ENCODE assay signal across 14 mouse cellular contexts in genomic region chr13:59672248-59672647, GRCm38 (mm10). TPM values are rescaled to one million over a fixed set of nuclear protein-coding genes. Genes with fewer than 3 reads are reported as not detected.
DNase-seq lines count a peak whose midpoint lies in the region; ATAC-seq lines count a peak whose summit lies in the region.
"Had no signal": no experiment of that assay in that cellular context is flagged by ENCODE, and none has a peak within 500 bp of the region (broad histone marks: within the 10 kb centered on the region; RNA-seq: fewer than 3 reads in every experiment).

No protein-coding gene starts in this region.

- no peak overlapping the region for H3K4me3 ChIP-seq in neural tube, embryonic 12.5 days
- H3K4me3 ChIP-seq: gastrocnemius, adult 2 months; heart, embryonic 15.5 days had no signal

- 66% methylated on average over 6 of the region's 6 CpGs for WGBS in neural tube, embryonic 12.5 days

- peak overlapping the region; percentile 28 for H3K4me2 ChIP-seq in neural tube, embryonic 12.5 days (replicated peaks)
- H3K4me2 ChIP-seq: heart, embryonic 15.5 days had no signal

- H3K9ac ChIP-seq in neural tube, embryonic 12.5 days = no peak overlapping the region
- H3K9ac ChIP-seq: heart, embryonic 15.5 days had no signal

- DNase-seq in cerebellum, adult 9-10 months = peak; percentile 24
- no peak for DNase-seq in cerebellum, adult 11 months
- DNase-seq in neural tube, embryonic 10.5 days (ENCODE audit: extremely low spot score, low spot score) = no peak
- peak; percentile 60 for DNase-seq in naive thymus-derived CD4-positive, alpha-beta T cell, adult 2 months (ENCODE audit: low read depth)
- DNase-seq in lung, adult 18-20 months = no peak
- no peak for DNase-seq in lung, postnatal 25 days (ENCODE audit: low spot score)
- DNase-seq: gastrocnemius, adult 2 months had no signal

- peaks cover 13% of the 10 kb centered on the region for H3K4me1 ChIP-seq in neural tube, embryonic 12.5 days

- H3K9me3 ChIP-seq in neural tube, embryonic 12.5 days = no peaks in the 10 kb centered on the region
- H3K9me3 ChIP-seq: heart, embryonic 15.5 days had no signal

- no peak for ATAC-seq in neural tube, embryonic 12.5 days (ENCODE audit: low FRiP score, low read depth)
- ATAC-seq in hematopoietic stem cell, adult 5-6 weeks (replicated peaks in 1 of 2; ENCODE audit: insufficient read depth in 1 of 2, low FRiP score in 2 of 2, low TSS enrichment in 1 of 2, low read depth in 1 of 2, poor library complexity in 2 of 2, severe bottlenecking in 2 of 2) = peak; percentile 51 to 63
- ATAC-seq: lung, postnatal 0 days had no signal

- 0 out of 2 replicates have a peak, but pooled peaks cover 4% of the 10 kb centered on the region for H3K36me3 ChIP-seq in neural tube, embryonic 12.5 days
- H3K36me3 ChIP-seq: heart, embryonic 15.5 days had no signal

- H3K27me3 ChIP-seq in neural tube, embryonic 12.5 days (replicated peaks) = no peaks in the 10 kb centered on the region
- H3K27me3 ChIP-seq: heart, embryonic 15.5 days had no signal

- H3K27ac ChIP-seq in neural tube, embryonic 12.5 days = peak overlapping the region; percentile 42; the same call in 1 of the 2 replicates
- H3K27ac ChIP-seq: gastrocnemius, adult 2 months; heart, embryonic 15.5 days had no signal

RNA-seq across cellular contexts. Expression of gene Golm1, which starts 3.4 kb away (rescaled TPM):
- polyA plus RNA-seq in neural tube, embryonic 12.5 days (2016; fragmentation: Nextera tagmentation; extraction: Ambion mirVana) = 101 and 105 TPM in 2 replicates
- total RNA-seq in hematopoietic stem cell, adult 5-6 weeks (2017) = 29.8 and 41.9 TPM in 2 replicates

RNA-seq across cellular contexts. Expression of gene 4921517D22Rik, which starts 21.7 kb away (rescaled TPM):
- polyA plus RNA-seq in neural tube, embryonic 12.5 days (2016; fragmentation: Nextera tagmentation; extraction: Ambion mirVana) = not detected in 2 replicates
- total RNA-seq in hematopoietic stem cell, adult 5-6 weeks (2017) = not detected in 2 replicates
- total RNA-seq: gastrocnemius, adult 2 months had no signal
- polyA plus RNA-seq: brain, embryonic 14.5 days; cortical plate, adult 2 months; heart, embryonic 15.5 days; kidney, embryonic 14.5 days; lung, postnatal 0 days had no signal

RNA-seq across cellular contexts. Expression of gene Spata31d1a, which starts 37.9 kb away (rescaled TPM):
- polyA plus RNA-seq in neural tube, embryonic 12.5 days (2016; fragmentation: Nextera tagmentation; extraction: Ambion mirVana) = 0.06 TPM in 1 of 2 replicates, not detected in the other
- not detected in 2 replicates for total RNA-seq in hematopoietic stem cell, adult 5-6 weeks (2017)
- total RNA-seq: gastrocnemius, adult 2 months had no signal

RNA-seq across cellular contexts. Expression of gene Spata31d1b, which starts 39.8 kb away (rescaled TPM):
- polyA plus RNA-seq in neural tube, embryonic 12.5 days (2016; fragmentation: Nextera tagmentation; extraction: Ambion mirVana) = not detected in 2 replicates
- not detected in 2 replicates for total RNA-seq in hematopoietic stem cell, adult 5-6 weeks (2017)
- total RNA-seq: gastrocnemius, adult 2 months had no signal
- polyA plus RNA-seq: heart, embryonic 15.5 days; kidney, embryonic 14.5 days; lung, postnatal 0 days had no signal

RNA-seq across cellular contexts. Expression of gene Spata31d1d, which starts 59.3 kb away (rescaled TPM):
- polyA plus RNA-seq in neural tube, embryonic 12.5 days (2016; fragmentation: Nextera tagmentation; extraction: Ambion mirVana) = not detected in 2 replicates
- not detected in 2 replicates for total RNA-seq in hematopoietic stem cell, adult 5-6 weeks (2017)
- total RNA-seq: gastrocnemius, adult 2 months had no signal
- polyA plus RNA-seq: heart, embryonic 15.5 days; kidney, embryonic 14.5 days; lung, postnatal 0 days had no signal

Comparison
In these comparisons a context has a peak if more than half of its experiments do, and no peak if none do; other contexts are left out.
1. DNase-seq: peak in cerebellum, adult 9-10 months (single experiment) and naive thymus-derived CD4-positive, alpha-beta T cell, adult 2 months (single experiment); none in cerebellum, adult 11 months (single experiment), neural tube, embryonic 10.5 days (single experiment), lung, adult 18-20 months (0 of 2) and lung, postnatal 25 days (single experiment).